Mouse (Mus musculus) naive thymus-derived CD4-positive, alpha-beta T cell, adult 2 months (primary cell): ENCODE data around the gene Chic2.

ENCODE experiments used
- DNase-seq: peaks from one replicate; pipeline ENCODE4 v3.0.0-alpha.2; 2011; ENCODE audit warnings: low read depth

The Chic2 gene

GRCm38 (mm10) chr5:74975507-74975906, 69.1 kb downstream of the Chic2 start:
- no peak for DNase-seq

- no peak for DNase-seq
These were observed 69.7 kb downstream of the Chic2 start for GRCm38 (mm10) chr5:74974726-74975411.

GRCm38 (mm10) chr5:74974061-74974581, 70.5 kb downstream of the Chic2 start:
- no peak for DNase-seq

- DNase-seq, result no peak
These were observed 73.2 kb downstream of the Chic2 start for GRCm38 (mm10) chr5:74971418-74971817.

GRCm38 (mm10) chr5:74969341-74969740, 75.2 kb downstream of the Chic2 start:
- no peak for DNase-seq

- no peak for DNase-seq
These were observed 76.7 kb downstream of the Chic2 start for GRCm38 (mm10) chr5:74967882-74968281.

- DNase-seq, result no peak
These were observed 77.7 kb downstream of the Chic2 start for GRCm38 (mm10) chr5:74966891-74967290.

- DNase-seq, result no peak
These were observed 81.8 kb downstream of the Chic2 start for GRCm38 (mm10) chr5:74962771-74963170.

- DNase-seq, result peak; percentile 13
These were observed 83.6 kb downstream of the Chic2 start for GRCm38 (mm10) chr5:74960840-74961543.

GRCm38 (mm10) chr5:74960306-74960705, 84.3 kb downstream of the Chic2 start:
- DNase-seq, result no peak

- DNase-seq, result no peak
These were observed 87.1 kb downstream of the Chic2 start for GRCm38 (mm10) chr5:74957293-74958076.

- no peak for DNase-seq
These were observed 88.2 kb downstream of the Chic2 start for GRCm38 (mm10) chr5:74956335-74956734.

- DNase-seq, result no peak
These were observed 89.0 kb downstream of the Chic2 start for GRCm38 (mm10) chr5:74955565-74955964.

- no peak for DNase-seq
These were observed 91.6 kb downstream of the Chic2 start for GRCm38 (mm10) chr5:74952938-74953337.

GRCm38 (mm10) chr5:74951375-74951774, 93.2 kb downstream of the Chic2 start:
- no peak for DNase-seq

GRCm38 (mm10) chr5:74949298-74949697, 95.3 kb downstream of the Chic2 start:
- DNase-seq, result no peak

GRCm38 (mm10) chr5:74948482-74948881, 96.1 kb downstream of the Chic2 start:
- DNase-seq, result no peak
